Mouse (Mus musculus) left cerebral cortex, postnatal 25 days (tissue): ENCODE measurements at regions not wholly inside any gene's neighbourhood (a gene's known extent, or its start where the extent isn't known, plus 50 kb on each side); places are given as distances from the start of the nearest gene placed in this dataset.
"Not testable (repeated sequence)": the region's sequence is repeated elsewhere in the genome, so short reads cannot be mapped to it uniquely, and the experiment has no call there.

Experiments
- DNase-seq, 2 experiments: peaks; one replicate each; pipeline ENCODE4 v3.0.0; 2022; ENCODE audit warnings: low spot score in 2 of 2, mixed read lengths in 1 of 2
- intact Hi-C: fragments of 180-260 bp; cut with DNase I; formaldehyde crosslinking; loops from one replicate; pipeline ENCODE4 v1.15.1; 2025

GRCm38 (mm10) chr1:30751138-30751907 is 122.4 kb downstream of the Phf3 start:
- no peak for DNase-seq
- intact Hi-C loops: loop anchor here (10.0 kb wide), 1 partner anchor 1773 kb away; no protein-coding TSS in a partner anchor

GRCm38 (mm10) chr1:30741955-30742354 is 131.8 kb downstream of the Phf3 start:
- intact Hi-C loops: loop anchor here (1.0 kb wide), 1 partner anchor 30 kb away; no protein-coding TSS in a partner anchor
- DNase-seq: no peak

- peak; percentile 67 to 85 for DNase-seq
- intact Hi-C loops: loop anchor here (1.0 kb wide), 1 partner anchor 31 kb away; no protein-coding TSS in a partner anchor
Observed at GRCm38 (mm10) chr1:30740831-30741230, 132.9 kb downstream of the Phf3 start.

- intact Hi-C loops: no loop called here
- DNase-seq: no peak
Observed at GRCm38 (mm10) chr1:30721519-30721918, 152.2 kb downstream of the Phf3 start.

DNA sequence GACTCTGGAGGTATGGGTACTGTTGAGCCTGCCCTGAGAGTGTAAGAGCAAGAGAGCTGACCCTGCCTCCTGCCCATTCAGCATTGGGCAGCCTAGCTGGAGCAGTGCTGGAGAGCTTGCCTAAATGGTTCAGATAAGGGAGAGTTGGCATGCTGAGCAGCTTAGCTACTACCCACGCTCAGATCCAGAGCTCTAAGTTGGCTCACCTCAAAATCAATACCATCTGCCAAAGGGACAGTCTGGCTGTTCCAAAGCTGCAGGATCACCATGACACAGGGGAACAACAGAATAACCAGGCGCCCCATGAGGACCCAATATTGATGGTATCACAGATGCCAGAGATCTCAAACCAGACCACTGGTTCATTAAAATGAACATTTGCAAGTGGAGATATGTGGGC is 152.9 kb downstream of the Phf3 start:
- intact Hi-C loops: no loop called here
- DNase-seq: no peak

DNA sequence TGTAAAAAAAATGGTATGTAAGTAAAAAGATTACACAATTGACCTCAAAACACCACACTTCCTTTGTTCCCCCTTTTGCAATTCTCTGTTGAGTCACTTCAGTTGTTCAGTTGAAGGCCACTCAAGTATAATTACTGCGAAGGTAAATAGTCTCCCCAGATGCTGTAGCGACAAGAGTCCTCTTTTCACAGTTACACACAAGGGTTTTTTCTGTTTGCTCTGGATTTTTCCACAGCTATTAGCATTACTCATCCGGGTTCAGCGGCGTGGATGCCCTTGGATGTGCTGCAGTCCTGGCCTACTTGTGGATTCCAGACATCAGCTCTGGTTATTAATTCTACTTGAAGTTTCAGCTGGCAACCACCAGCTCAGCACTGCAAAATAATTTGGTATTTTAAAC is 155.1 kb downstream of the Phf3 start:
- no peak for DNase-seq
- intact Hi-C loops: no loop called here

DNA sequence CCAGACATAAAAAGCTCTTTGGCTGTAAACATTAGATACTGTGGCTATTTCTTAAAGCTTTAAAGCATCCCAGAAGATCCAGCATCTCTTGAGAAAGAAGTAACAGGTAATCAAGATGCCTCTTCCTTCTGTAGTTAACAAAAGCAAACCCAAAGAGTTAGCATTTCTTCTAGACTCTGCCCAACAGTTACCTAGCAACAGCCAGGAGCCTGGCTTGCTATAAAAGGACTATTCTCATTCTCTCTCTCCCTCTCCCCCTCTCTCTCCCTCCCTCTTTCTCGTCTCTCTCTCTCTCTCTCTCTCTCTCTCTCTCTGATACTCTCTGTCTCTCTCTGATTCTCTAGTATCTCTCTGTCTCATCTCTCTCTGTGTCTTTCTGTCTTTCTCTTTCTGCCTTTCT is 157.4 kb downstream of the Phf3 start:
- intact Hi-C loops: no loop called here
- DNase-seq: peak in 1 of 2 experiments; percentile 64

GRCm38 (mm10) chr1:30701116-30701515 is 172.6 kb downstream of the Phf3 start:
- DNase-seq: peak; percentile 47 to 83
- intact Hi-C loops: loop anchor here (5.0 kb wide), 3 partner anchors 71 to 451 kb away; partner anchors contain the start of gene Phf3

GRCm38 (mm10) chr1:30700399-30701081 is 173.2 kb downstream of the Phf3 start:
- intact Hi-C loops: loop anchor here (5.0 kb wide), 3 partner anchors 72 to 452 kb away; partner anchors contain the start of gene Phf3

GRCm38 (mm10) chr1:30696342-30696741 is 177.4 kb downstream of the Phf3 start:
- intact Hi-C loops: loop anchor here (10.0 kb wide), 1 partner anchor 638 kb away; no protein-coding TSS in a partner anchor

More at GRCm38 (mm10) chr1:30700399-30701081, 173.2 kb downstream of the Phf3 start:
- DNase-seq: peak; percentile 45 to 82

DNA sequence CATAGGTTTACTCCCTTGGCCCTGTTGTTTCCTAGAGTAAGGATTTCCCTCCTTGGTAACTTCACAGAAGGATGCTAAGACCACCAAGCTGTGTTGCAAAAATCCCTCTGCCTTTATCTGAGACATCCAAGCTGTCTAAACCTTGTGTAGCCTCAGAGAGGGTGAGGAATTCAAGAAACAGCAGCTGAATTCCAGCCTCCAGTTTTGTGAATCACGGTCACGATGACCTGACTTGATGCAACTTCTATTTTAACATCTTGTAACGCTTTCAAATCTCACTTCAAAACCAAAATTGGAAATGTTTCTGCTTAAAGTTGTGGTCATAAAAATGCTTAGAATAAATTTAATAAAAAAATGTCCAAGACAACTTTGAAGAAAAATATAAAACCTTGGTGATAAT is 188.4 kb downstream of the Phf3 start:
- peak; percentile 4 to 82 for DNase-seq
- intact Hi-C loops: no loop called here

More at GRCm38 (mm10) chr1:30696342-30696741, 177.4 kb downstream of the Phf3 start:
- no peak for DNase-seq

- intact Hi-C loops: loop anchor here (5.0 kb wide), 1 partner anchor 92 kb away; no protein-coding TSS in a partner anchor
Observed at GRCm38 (mm10) chr1:30683889-30684288, 189.8 kb downstream of the Phf3 start.

DNA sequence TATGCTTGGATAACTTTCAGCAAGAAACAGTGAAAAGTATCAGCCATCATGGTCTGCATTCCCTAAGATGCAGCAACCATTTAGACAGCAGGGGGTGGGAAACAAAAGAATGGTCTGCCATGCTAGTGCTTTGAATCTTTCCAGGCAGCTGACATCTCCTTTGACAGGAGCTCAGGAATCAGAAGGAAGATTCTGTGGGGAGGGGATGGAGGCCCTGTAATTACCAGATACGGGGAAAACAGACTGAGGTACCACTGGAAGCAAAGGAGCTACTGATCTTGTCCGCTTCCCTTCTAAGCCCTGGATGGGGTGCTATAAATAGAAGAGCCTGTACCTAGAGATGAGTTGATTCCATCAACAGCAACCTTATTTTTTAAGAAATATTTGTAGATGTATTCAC is 233.9 kb downstream of the Phf3 start:
- DNase-seq: no peak
- intact Hi-C loops: no loop called here

More at GRCm38 (mm10) chr1:30683889-30684288, 189.8 kb downstream of the Phf3 start:
- DNase-seq: no peak

DNA sequence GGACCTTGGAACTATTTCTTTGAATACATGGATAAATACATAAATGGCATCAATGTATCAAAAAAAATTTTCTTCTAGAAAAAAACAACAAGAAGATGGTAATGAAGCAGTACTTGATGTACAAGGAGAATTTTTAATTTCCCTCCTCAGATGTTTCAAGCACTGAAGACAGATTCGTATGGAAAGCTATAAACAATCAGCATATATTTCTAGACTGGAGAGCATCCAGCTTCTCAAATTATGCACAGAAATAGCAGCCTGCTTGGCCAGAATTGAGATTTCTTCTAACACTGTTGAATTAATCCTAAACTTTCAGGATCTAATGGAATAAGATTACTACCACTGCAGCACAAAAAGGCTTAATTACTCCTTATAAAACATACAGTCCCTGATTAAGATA is 241.0 kb downstream of the Phf3 start:
- DNase-seq: peak in 1 of 2 experiments; percentile 66
- intact Hi-C loops: loop anchor here (5.0 kb wide), 1 partner anchor 40 kb away; no protein-coding TSS in a partner anchor

GRCm38 (mm10) chr1:30627796-30628195 is 245.9 kb downstream of the Phf3 start:
- DNase-seq, intact Hi-C loops: not testable (repeated sequence)

DNA sequence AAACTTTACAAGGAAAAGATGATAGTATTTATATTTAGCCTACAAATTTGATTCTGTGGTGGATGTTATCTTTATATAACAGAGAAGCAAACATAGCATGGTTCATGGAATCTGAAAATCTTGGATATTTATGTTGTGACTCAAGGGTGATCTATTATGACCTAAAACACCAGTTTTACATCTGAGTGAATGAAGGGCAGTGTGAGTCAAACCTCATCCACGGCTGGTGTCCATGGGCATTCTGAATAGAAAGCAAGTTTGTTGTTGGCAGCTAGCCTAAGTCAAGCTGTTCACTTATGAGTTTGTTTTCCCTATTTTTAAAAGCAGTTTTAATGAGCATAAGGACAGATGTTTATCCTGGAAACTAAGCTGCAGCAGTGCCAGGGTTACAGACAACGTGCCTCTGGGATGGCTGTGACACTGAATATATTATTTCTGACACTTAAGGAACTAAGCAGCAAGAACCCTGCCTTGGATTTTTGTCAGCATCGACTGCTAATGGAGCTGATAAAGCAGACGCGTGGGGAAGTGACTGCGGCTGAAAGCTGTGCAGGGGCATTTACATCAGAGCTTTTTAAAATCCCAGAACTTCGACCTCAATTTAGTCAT is 278.5 kb downstream of the Phf3 start:
- intact Hi-C loops: no loop called here
- DNase-seq: peak; percentile 20 to 29

DNA sequence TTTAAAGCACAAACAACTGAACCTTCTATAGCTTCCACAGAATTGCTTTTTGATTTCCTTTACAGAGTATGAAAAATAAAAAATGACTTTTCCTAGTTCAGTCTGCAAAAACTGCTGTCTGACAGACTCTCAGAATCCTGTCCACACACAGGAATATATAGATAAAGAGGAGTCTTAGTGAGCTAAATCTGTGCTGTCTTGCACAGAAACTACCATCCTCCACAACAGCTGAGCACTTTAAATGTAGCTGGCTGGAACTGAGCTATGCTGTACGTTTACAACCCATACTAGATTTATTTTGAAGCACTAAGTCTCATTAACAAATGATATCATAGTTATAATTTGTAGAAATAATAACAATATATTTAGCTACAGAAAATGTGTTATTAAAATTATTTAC is 279.7 kb downstream of the Phf3 start:
- DNase-seq: peak in 1 of 2 experiments; percentile 73
- intact Hi-C loops: loop anchor here (5.0 kb wide), 2 partner anchors 38 to 88 kb away; no protein-coding TSS in a partner anchor

GRCm38 (mm10) chr1:30590721-30591120 is 283.0 kb downstream of the Phf3 start:
- peak; percentile 14 to 51 for DNase-seq
- intact Hi-C loops: loop anchor here (5.0 kb wide), 2 partner anchors 42 to 92 kb away; no protein-coding TSS in a partner anchor

- DNase-seq: peak in 1 of 2 experiments; percentile 59
- intact Hi-C loops: loop anchor here (5.0 kb wide), 1 partner anchor 1227 kb away; no protein-coding TSS in a partner anchor
Observed at GRCm38 (mm10) chr1:30588885-30589284, 284.8 kb downstream of the Phf3 start.
